Mouse (Mus musculus): ENCODE measurements around the gene Lgals2.

The Lgals2 gene

DNA sequence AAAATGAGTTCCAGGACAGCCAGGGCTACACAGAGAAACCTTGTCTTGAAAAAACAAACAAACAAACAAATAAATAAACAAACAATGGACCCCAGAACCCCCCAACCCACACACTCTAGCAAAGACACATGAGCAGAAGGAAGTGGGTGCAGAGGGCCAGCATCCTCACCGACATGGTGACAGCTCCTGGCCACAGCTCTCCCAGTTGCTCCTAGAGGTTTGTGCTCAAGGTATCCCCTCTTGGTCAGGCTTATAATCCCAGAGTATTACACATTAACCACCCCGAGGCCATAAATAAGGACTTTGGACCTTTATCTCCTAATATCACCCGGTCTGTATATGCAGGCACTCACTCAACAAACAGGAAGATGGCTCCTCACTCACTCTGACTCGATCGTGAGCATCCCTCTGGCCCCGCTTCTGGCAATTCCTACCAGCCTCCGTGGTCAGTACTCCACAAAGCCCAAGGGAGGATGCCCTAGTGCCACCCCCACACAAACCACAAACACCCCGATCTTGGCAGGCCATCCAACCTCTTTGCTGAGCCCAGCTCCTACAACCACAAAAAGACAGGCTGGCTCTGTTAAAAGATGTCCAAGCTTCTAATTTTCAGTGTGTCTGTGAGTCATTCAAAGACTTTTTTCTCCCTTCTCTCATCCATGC lies at the start of gene Lgals2:
Gene Lgals2 (minus strand): TSS at position 227 of the 663 bp plus-strand sequence.
- DNase-seq (ENCODE audit: low read depth, low spot score) = no peak

DNA sequence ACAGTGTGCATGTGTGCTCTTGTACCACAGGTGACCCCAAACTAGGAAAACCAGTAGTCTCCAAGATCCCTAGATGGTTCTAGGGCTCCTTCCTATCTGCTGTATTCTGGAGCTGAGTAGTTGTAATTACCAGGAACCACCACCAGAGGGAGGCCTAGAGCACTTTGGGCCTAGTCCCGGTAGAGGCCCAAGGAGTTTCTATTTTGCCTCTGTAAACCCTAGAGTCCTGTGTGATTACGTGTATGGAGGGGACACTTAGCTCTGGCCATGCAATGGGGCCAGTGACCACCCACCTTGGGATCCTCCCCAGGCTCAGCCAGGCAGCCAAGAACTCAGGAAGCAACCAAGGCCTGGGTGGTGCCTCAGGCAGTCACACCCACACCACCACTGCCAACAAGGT lies 47.9 kb upstream of the Lgals2 start:
- peak; percentile 81 for DNase-seq (ENCODE audit: low read depth, low spot score)

DNA sequence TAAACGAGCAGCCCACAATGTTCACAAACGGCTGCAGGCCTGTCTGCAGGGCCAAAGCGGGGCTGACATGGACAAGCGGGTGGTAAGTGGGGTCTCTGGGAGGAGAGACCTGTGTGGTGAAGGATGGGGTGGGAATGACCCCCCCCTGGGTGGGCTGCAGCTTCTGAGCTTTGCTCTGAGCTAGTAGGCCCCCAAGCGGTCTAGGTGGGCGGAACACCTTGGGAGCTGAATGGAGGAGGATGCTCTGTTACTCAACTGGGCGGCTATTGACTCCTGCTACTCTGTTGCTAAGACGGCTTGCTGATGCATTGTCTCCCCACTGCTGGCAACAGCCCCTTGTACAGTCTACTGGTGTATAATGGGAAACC lies 46.1 kb upstream of the Lgals2 start:
- no peak for DNase-seq (ENCODE audit: low read depth, low spot score)

DNA sequence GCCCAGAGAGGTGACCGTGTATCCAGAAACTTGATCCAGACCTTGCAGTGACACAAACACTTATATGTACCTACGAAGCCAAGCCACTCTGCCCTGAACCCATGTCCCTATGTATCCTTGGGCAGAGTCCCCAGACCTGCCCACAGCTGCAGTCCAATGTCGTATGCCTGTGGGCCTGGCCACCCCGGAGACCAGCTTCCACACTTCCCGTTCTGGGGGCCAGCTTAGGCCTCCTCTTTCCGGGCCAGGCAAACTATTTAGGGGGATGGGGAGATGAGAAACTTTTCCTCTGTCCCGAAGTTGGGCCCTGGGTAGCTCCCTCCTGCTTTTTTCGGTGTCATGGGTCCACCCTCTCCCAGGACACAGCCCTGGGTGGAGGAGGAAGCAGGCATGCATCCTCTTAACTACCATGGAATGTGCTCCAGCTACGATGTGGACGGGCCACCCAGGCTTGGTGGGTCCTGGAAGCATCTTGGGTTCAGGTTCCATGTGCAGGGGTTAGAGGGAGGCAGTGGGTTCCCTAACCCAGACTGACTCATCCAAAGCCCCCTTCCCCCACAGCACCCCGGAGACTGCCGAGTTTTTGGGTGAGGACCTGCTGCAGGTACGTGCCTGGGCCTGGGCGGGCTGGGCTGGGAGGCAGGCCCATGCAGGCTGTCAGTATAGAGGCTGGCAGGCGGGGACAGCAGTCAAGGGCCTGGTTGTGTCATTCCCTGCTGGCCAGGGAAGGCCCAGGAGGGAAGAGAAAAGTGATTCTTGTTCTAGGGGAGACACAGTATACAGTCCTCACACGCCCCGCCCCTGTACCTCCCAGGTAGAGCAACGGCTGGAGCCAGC lies 45.5 kb upstream of the Lgals2 start:
- no peak for DNase-seq (ENCODE audit: low read depth, low spot score)

DNA sequence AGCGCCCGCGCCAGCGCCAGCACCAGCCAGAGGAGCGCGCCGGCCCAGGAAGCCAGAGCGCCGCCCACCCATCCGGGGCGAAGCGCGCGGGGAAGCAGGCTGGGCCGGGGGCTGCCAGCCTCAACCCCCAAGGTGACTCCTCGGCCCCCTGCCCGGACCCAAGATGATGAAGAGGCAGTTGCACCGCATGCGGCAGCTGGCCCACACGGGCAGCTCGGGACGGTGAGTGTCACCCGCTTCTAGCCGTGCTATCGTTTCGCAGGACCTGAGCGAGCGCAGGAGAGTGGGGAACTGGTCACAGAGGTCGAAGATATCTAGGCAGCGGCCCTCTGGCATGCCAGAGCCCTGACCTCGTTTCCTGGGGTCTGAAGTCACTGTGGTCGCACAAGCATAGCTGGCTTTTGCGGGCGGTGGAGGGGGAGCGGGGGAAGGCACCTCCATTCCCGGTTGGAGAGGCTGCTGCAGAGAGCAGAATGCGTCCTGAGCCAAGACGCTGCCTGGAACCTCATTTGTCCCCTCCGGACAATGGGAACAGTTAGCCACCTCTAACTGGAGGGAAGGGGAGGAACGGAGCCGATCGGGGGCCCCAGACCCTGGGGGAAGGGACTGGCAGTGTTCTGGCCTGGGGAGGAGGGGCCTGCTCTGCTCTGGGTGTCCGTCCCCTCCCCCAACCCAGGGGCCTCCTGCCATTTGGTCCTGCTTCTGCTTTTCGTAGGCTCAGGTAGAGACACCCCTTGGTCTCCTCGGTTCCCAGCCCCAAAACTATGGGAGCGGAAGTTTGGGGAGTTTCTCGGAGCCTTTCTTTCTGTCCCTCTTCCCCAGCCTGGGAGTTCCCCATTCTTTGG lies 44.6 kb upstream of the Lgals2 start, which contains the start of gene Sh3bp1:
Gene Sh3bp1 (plus strand): TSS at position 29 of the 845 bp plus-strand sequence.
- DNase-seq (ENCODE audit: low read depth, low spot score) = peak; percentile 84

DNA sequence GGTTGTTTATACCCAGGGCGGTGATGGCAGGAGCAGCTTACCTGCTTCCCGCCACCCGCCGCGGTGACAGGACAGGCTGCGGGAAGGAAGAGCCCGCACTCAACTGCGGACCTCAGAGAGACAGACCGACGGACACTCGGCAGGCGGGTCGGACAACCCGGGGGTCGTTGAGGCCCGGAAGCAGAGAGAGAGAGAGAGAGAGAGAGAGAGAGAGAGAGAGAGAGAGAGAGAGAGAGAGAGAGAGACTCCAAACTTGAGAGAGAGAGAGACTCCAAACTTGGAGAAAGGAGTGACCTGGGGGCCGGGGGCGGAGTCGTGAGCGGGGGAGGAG lies 44.0 kb upstream of the Lgals2 start, which contains the start of gene Gm49510:
Gene Gm49510 (plus strand): TSS at position 259 of the 331 bp plus-strand sequence.
- no peak for DNase-seq (ENCODE audit: low read depth, low spot score)

DNA sequence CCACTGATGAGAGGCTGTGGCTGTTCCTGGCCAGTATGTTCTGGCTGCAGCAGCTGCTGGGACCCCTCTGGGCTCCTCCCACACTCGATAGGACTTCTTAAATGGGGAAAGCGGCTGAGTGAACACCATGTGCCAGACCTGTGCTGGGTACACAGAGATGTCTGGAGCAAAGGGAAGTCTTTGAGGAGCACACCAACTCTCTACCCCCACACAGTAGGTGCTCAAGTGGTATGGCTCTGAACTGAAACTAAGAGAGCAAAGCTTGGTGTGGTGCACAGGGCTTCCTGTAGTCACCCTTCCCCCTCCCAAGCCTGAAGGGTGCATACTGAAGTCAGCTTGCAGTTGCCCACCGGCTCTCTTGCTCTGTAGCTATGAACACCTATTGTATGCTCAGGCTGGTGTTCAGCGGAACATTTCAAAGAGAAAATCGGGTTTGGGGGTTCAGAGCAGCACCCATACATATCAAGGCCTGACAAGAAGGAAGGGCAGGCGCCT lies 43.2 kb upstream of the Lgals2 start:
- DNase-seq (ENCODE audit: low read depth, low spot score) = peak; percentile 72

DNA sequence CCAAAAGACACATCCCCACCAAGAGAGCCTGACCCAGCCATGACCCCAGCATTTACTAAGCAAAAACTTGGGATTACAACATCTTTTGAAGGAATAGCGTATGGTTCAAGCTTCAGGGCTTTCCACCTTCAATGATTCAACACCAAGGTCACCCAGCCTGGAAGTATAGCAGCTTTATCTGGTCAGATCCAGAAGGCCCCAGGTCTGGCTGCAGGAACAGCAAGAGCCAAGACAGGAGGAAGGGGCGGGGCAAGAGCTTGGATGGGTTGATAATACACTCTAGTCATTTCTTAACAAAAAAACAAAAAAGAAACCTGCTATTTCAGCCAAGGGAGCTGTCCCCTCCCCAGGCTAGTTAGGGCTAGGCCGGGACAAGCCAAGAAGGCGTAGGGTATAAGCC lies 42.2 kb upstream of the Lgals2 start:
- no peak for DNase-seq (ENCODE audit: low read depth, low spot score)

DNA sequence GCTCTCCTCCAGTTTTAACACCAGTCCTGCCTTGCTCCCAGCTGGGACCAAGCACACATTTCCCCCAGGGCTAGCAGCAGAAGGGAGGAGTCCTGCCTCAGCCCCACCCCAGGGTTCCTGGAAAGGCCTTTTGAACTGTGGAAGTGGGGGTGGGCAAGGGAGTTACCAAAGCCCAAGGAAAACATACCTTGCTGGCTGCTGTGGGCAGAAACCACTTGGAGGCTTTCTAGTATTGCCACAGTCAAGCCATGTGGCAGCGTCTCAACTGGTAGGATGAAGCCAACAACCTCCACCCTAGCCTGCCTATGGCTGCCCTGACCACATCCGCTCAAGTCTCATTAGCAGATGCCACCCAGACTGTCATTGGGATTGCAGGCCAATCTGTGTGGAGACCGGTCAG lies 40.8 kb upstream of the Lgals2 start:
- DNase-seq (ENCODE audit: low read depth, low spot score) = peak; percentile 79

DNA sequence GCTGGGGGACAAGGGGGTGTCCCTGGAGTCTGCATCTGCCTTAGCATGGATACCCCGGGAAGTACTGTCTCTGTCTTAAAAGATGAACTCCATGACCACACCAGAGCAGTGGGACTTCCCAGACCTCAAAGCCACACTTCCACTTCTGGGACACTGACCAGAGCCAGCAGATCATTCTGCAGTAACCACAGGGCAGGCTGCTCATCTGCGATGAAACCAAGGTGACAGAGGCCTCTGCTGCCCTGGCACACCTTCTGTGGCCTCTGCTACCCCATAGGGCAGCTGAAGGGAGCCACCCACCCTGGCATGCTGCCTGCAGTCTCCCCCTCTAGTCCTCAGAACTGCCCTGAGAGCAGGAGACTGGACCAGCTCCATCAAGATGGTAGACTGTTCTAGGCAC lies 40.4 kb upstream of the Lgals2 start:
- peak; percentile 44 for DNase-seq (ENCODE audit: low read depth, low spot score)

DNA sequence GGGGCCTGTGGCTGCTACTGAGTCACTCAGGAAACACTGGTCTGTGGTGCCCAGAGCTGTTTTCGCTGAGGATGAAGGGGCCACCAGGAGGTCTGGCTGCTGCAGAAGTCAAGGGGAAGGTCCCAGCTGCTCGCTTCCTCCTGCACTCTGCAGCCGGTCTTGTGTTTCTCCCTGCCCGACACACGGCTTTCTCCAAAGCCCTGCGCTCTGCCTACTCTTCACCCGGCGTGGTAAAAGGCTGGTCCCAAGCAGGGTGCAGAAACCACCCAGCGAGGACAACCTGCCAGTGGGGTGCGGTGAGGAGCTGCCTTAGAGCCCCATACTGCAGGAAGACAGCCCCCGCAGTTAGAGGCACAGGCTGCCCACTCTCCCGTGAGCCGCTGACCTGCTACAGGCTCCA lies 39.4 kb upstream of the Lgals2 start:
- DNase-seq (ENCODE audit: low read depth, low spot score) = peak; percentile 56

DNA sequence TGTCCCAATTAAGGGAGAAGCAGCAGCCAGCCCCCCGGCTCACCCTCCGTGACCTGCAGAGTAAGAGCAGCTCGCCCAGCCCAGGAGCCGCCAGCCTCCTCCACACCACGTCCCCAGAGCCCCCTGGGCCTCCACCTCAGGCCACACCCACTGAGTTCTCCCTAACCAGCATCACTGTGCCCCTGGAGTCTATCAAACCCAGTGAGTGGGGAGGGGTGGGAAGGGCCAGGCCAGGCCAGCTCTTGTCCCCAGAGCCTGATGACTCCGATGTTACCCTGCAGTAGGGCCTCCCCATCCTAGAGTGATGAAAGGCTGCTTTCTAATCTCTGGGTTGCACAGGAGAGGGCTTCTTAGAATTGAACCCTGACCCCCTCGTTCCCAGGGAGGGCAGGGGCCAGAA lies 37.1 kb upstream of the Lgals2 start:
- DNase-seq (ENCODE audit: low read depth, low spot score) = no peak

DNA sequence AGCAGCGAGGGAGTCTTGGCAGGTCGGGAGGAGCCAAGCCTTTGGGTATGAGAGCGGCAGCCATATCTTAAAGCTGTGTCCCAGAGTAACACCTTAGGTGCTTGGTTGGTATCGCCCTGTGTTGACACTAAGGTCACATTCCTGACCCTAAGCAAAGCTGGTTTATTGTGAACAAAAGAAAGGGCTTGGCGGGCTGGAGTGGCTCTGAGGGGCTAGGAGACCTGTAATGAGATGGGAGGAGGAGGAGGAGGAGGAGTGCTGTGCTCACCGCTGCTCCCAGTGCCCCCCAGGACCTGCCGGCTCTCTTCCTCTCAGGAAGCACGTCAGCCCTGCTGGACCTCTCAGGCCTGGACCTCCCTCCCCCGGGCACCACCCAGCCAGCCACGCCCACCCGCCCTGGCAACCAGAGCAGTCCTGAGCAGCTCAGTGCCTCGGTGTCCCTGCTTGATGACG lies 34.1 kb upstream of the Lgals2 start:
- no peak for DNase-seq (ENCODE audit: low read depth, low spot score)

DNA sequence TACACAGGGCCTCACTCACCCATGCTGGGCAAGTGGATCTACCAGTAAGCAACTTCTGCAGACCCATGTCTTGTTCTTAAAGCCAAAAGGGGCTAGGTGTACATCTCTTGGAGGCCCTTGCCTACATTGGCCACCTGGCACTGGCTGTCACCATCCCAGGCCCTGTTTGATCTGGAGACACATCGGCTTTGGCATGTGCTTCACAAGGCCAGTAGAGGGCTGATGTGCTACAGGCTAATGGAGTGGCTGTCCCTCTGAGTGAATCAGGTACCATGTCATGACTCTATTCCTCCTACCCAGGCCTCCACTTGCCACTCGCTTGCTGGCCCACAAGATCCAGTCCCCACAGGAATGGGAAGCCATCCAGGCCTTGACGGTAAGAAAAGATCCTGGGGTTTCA lies 26.5 kb upstream of the Lgals2 start:
- no peak for DNase-seq (ENCODE audit: low read depth, low spot score)

DNA sequence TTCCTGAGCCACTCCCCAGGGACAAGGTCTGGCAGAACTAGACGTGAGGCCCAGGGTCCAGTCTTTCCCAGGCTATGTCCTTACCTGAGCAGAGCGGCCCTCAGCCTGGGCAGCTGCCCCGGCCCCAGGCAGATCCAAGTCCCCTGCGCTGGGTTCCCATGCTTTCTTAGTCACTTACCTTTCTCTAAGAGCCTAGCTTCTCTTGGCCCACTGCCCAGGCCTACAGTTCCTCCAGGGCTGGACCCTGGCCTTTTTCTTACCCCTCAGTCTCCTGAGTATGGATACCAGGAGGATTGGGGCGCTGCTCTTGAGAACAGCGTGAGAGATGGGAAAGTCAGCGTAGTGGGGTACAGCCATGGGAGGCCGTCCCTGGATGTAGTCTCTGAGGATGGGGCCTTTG lies 25.1 kb upstream of the Lgals2 start:
- no peak for DNase-seq (ENCODE audit: low read depth, low spot score)

DNA sequence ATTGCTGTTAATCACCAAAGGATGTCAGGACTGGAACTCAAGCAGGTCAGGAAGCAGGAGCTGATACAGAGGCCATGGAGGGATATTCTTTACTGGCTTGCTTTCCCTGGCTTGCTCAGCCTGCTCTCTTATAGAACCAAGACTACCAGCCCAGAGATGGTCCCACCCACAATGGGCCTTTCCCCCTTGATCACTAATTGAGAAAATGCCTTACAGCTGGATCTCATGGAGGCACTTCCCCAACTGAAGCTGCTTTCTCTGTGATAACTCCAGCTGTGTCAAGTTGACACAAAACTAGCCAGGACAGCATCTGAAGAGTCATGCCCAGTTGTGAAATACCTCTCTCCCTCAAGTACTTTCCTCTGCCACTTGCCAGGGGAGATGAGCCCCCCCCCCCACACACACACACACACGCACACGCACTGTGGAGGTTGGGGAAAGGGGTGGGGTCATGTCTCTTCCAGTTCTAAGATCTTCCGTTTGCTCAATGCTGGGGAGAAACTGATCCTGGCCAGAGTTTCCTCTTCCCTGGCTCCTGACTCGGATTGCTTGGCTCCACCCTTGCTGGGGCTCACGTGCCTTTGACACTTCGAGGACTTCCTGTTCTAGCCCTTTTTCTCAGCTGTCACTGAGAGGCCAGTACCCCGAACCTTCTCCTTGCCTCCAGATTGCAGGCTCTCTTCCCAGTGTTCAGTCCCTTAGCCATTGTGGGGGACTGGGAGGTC lies 23.6 kb upstream of the Lgals2 start:
- DNase-seq (ENCODE audit: low read depth, low spot score) = peak; percentile 50

DNA sequence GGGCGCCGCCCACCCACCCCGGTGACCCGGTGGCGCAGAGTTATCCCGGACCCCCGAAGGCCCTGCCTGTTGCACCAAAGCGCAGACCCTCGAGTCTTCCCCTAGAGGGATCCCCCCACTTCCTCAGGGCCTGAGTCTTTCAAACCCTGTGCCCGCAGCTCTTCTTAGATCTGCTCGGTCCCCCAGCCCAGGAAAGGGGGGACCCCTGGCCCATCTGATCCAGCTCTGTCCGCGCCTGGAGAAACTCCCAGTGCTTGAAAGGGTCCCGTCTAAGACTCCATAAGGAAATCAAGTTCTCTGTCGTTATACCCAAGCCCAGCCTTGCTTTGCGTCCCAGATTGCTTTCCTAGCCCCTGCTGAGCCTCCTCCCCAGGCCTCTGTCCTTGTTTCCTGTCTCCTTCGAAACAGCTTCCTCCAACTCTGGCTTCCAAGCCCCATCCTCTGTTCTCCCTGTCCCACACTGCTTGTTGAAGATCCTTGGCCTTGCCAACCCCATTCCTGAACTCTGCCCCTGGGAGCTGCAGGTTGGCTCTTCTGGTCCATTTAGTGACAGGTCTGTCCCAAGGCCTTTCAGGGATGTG lies 22.6 kb upstream of the Lgals2 start:
- no peak for DNase-seq (ENCODE audit: low read depth, low spot score)

DNA sequence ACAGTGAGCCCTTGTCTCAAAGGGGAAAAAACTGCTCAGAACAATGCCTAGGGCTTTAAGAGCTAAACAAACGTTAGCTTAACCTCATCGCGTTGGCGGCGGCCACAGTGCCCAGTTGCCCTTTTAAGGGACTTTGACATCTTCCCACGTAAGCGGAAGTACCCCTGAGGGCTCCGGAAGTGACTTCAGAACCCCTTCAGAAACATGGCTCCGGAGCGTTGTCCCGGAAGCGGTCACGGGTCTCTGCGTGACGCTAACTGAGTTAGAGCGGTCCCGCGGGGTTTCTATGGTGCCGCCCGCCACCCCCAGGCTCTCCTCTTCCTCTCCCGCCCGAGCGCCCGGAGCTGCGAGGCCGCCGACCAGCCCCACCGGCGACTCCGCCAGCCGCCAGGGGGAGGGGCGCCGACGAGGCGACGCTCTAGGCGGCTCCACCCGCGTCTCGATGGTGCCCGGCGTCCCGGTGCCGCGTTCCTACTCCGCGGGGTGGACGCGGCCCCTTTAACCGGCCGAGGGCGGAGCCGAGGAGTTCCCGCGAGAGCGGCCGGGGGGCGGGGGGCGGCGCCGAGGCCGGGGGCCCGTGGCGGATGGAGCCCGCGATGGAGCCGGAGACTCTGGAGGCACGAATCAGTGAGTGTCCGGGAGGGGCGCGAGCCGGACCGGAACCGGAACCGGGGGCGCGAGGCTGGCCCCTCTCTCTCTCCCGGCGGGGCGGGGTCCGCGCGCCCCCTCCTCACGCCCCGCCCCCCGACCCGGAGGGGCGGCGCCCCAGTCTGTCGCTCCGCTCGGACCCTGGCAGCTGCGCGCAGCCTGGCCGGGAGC lies 21.9 kb upstream of the Lgals2 start, which contains the start of gene Gga1:
Gene Gga1 (plus strand): TSS at position 200 of the 819 bp plus-strand sequence.
- peak; percentile 97 for DNase-seq (ENCODE audit: low read depth, low spot score)

DNA sequence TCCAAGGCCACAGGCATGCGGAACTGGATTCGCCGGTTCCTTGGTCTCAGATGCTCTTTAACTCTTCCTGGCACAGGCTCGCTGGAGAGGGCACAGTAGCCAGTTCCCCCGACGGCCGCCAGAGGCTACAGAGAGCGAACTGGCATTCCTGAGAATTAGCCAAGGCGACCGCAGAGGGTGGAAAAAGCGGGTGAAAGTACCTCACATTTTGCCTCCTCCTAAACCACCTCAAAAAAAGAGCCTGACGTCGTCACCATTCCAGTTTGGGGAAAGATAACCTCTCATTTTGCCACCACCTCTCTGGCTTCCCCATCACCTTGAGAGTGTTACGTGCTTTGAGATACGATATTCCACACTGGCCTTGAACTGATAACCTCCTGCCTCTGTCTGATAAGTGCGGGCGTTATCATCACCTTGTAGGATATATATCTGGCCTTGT lies 20.9 kb upstream of the Lgals2 start:
- peak; percentile 71 for DNase-seq (ENCODE audit: low read depth, low spot score)

DNA sequence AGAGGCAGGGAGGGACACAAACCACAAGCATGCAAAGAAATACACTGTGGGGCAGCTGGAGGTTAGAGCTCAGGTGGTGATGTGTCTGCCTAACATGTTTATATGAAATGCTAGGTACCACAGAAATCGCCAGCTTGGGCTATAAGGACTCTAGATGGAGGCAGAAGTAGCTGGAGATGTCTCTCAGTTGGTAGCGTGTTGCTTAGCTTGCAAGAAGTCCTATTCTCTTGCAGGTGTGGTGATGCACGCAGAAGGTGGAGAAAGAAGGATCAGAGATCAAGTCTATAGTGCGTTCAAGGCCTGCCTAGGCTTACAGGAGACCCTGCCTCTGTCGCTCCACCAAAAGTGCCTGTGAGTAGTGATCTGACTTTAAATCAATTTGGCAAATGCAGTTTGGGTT lies 20.2 kb upstream of the Lgals2 start:
- DNase-seq (ENCODE audit: low read depth, low spot score) = no peak

All from CD4-positive helper T cell, adult 2 months (primary cell).